Mouse (Mus musculus) frontal cortex, adult (tissue): ENCODE measurements at regions not wholly inside any gene's neighbourhood (a gene's known extent, or its start where the extent isn't known, plus 50 kb on each side); places are given as distances from the start of the nearest gene placed in this dataset.

Source experiments
- ATAC-seq: cut with Nextera tagmentation; 2 replicates; pipeline ENCODE4 v1.9.2; 2017; ENCODE audit warnings: mild to moderate bottlenecking, moderate library complexity, mixed read lengths; ENCODE audit not compliant: low TSS enrichment

GRCm38 (mm10) chr3:144378524-144379225 is 173.7 kb upstream of the Lmo4 start:
- no peak for ATAC-seq

- ATAC-seq: no peak
These were observed 172.9 kb upstream of the Lmo4 start for GRCm38 (mm10) chr3:144377626-144378523.

- no peak for ATAC-seq
These were observed 171.7 kb upstream of the Lmo4 start for GRCm38 (mm10) chr3:144376463-144377402.

- ATAC-seq: no peak
These were observed 170.8 kb upstream of the Lmo4 start for GRCm38 (mm10) chr3:144375725-144376412.

- no peak for ATAC-seq
These were observed 163.3 kb upstream of the Lmo4 start for GRCm38 (mm10) chr3:144368300-144368699.

- ATAC-seq: peak; percentile 70
These were observed 162.7 kb upstream of the Lmo4 start for GRCm38 (mm10) chr3:144367766-144368116.

- peak; percentile 86 for ATAC-seq
These were observed 162.2 kb upstream of the Lmo4 start for GRCm38 (mm10) chr3:144366976-144367765.

GRCm38 (mm10) chr3:144365894-144366293 is 160.9 kb upstream of the Lmo4 start:
- ATAC-seq: no peak

- no peak; the same call in 1 of the 2 replicates for ATAC-seq
These were observed 157.5 kb upstream of the Lmo4 start for GRCm38 (mm10) chr3:144362472-144362871.

GRCm38 (mm10) chr3:144361203-144361978 is 156.4 kb upstream of the Lmo4 start:
- no peak for ATAC-seq

GRCm38 (mm10) chr3:144356948-144357295 is 151.9 kb upstream of the Lmo4 start:
- no peak for ATAC-seq

- ATAC-seq: no peak
These were observed 151.3 kb upstream of the Lmo4 start for GRCm38 (mm10) chr3:144356103-144356947.

- no peak for ATAC-seq
These were observed 147.5 kb upstream of the Lmo4 start for GRCm38 (mm10) chr3:144352559-144352958.

- peak; percentile 70; the same call in 1 of the 2 replicates for ATAC-seq
These were observed 143.4 kb upstream of the Lmo4 start for GRCm38 (mm10) chr3:144348431-144348830.

- no peak for ATAC-seq
These were observed 130.2 kb upstream of the Lmo4 start for GRCm38 (mm10) chr3:144335237-144335636.

GRCm38 (mm10) chr3:144334201-144334600 is 129.2 kb upstream of the Lmo4 start:
- ATAC-seq: no peak

- ATAC-seq: no peak
These were observed 127.3 kb upstream of the Lmo4 start for GRCm38 (mm10) chr3:144332353-144332752.

- ATAC-seq: peak; percentile 66
These were observed 124.1 kb upstream of the Lmo4 start for GRCm38 (mm10) chr3:144329117-144329516.

GRCm38 (mm10) chr3:144327235-144327760 is 122.3 kb upstream of the Lmo4 start:
- ATAC-seq: no peak
